Mouse (Mus musculus) limb, embryonic 11.5 days (tissue): Measurements from ENCODE around the gene Cep295nl. TPM values are rescaled to one million over a fixed set of nuclear protein-coding genes. Genes with fewer than 3 reads are reported as not detected.
"Not testable (repeated sequence)": the region's sequence is repeated elsewhere in the genome, so short reads cannot be mapped to it uniquely, and the experiment has no call there.

Experiments used
- ATAC-seq: fragments of 200-750 bp; cut with Nextera tagmentation; 2 replicates; pipeline ENCODE4 v1.8.0; 2017; ENCODE audit warnings: low read depth; ENCODE audit not compliant: insufficient number of reproducible peaks, low FRiP score, low TSS enrichment
- DNase-seq: peaks from one replicate; pipeline ENCODE4 v3.0.0-alpha.2; 2015; ENCODE audit warnings: low spot score
- H3K27ac ChIP-seq: fragments of 300-500 bp; sonication (generic); replicated peaks from 2 replicates; pipeline ENCODE4 v1.5.1; 2014; ENCODE audit warnings: low read depth, mild to moderate bottlenecking, low read length
- H3K27me3 ChIP-seq: fragments of 300-500 bp; sonication (generic); 2 replicates; pipeline ENCODE4 v1.6.1; 2014; ENCODE audit warnings: mild to moderate bottlenecking, low read length, mixed read lengths; ENCODE audit not compliant: control insufficient read depth, insufficient read depth
- H3K36me3 ChIP-seq: fragments of 300-500 bp; sonication (generic); 2 replicates; pipeline ENCODE4 v1.6.1; 2014; ENCODE audit warnings: mild to moderate bottlenecking, low read length, moderate library complexity, mixed read lengths; ENCODE audit not compliant: control insufficient read depth, insufficient read depth
- H3K4me1 ChIP-seq: fragments of 300-500 bp; sonication (generic); 2 replicates; pipeline ENCODE4 v1.6.1; 2014; ENCODE audit warnings: low read length, mixed read lengths; ENCODE audit not compliant: control insufficient read depth, insufficient read depth
- H3K4me2 ChIP-seq: fragments of 300-500 bp; sonication (generic); 2 replicates; pipeline ENCODE4 v1.6.1; 2014; ENCODE audit warnings: low read depth, mild to moderate bottlenecking, moderate library complexity; ENCODE audit not compliant: severe bottlenecking
- H3K4me3 ChIP-seq: fragments of 300-500 bp; sonication (generic); 2 replicates; pipeline ENCODE4 v1.5.1; 2014; ENCODE audit warnings: low read depth, low read length
- H3K9ac ChIP-seq: fragments of 300-500 bp; sonication (generic); 2 replicates; pipeline ENCODE4 v1.6.1; 2014; ENCODE audit warnings: mild to moderate bottlenecking, low read length
- H3K9me3 ChIP-seq: fragments of 300-500 bp; sonication (generic); 2 replicates; pipeline ENCODE4 v1.6.1; 2016; ENCODE audit warnings: low read length; ENCODE audit not compliant: control insufficient read depth
- WGBS: fragments of 180-500 bp; shearing (Covaris S2); extraction: QIAGEN DNeasy Blood & Tissue Kit; methylation state at CpG from one replicate; pipeline ENCODE4 v1.1.7; 2014; 5-methylcytosine and 5-hydroxymethylcytosine counted together
- polyA plus RNA-seq: library from polyadenylated mRNA; unstranded; fragments of >200 nt; fragmentation: Nextera tagmentation; extraction: Ambion mirVana; gene quantifications from 2 replicates; pipeline ENCODE4 v1.2.1, GENCODE M21; 2014

The Cep295nl gene
- 0.21 and 0.53 TPM in 2 replicates for polyA plus RNA-seq

GRCm38 (mm10) chr11:118342400-118342981 lies at the start of gene Cep295nl:
Cep295nl (minus strand) TSS chr11:118342500.
- ATAC-seq (no peak), DNase-seq (peak; percentile 54)
- WGBS, result 37% methylated on average over 7 of the region's 7 CpGs
- Histone ChIP-seq H3K9ac (no peak within 1 kb of the TSS), H3K36me3 (no peaks in the 10 kb centered on the region), H3K27me3 (no peaks in the 10 kb centered on the region), H3K4me2 (no peak within 1 kb of the TSS), H3K9me3 (no peaks in the 10 kb centered on the region), H3K4me1 (peaks cover 8% of the 10 kb centered on the region), H3K27ac (0 out of 2 replicates have a peak within 1 kb of the TSS, but pooled peaks have one; percentile 22), H3K4me3 (no peak within 1 kb of the TSS)

- not testable (repeated sequence) for DNase-seq, H3K27ac ChIP-seq, H3K4me2 ChIP-seq, H3K4me1 ChIP-seq, H3K9ac ChIP-seq, H3K9me3 ChIP-seq, ATAC-seq, H3K27me3 ChIP-seq, H3K36me3 ChIP-seq, H3K4me3 ChIP-seq
- 95% methylated on average over 13 of the region's 13 CpGs for WGBS
These were observed 45.5 kb upstream of the Cep295nl start for GRCm38 (mm10) chr11:118387816-118388215.

- Histone ChIP-seq H3K9ac (no peak overlapping the region), H3K36me3 (no peaks in the 10 kb centered on the region), H3K27me3 (no peaks in the 10 kb centered on the region), H3K9me3 (no peaks in the 10 kb centered on the region), H3K27ac (no peak overlapping the region), H3K4me2 (no peak overlapping the region), H3K4me3 (no peak overlapping the region), H3K4me1 (peaks cover 3% of the 10 kb centered on the region; the same call in 1 of the 2 replicates)
- peak; percentile 90 for DNase-seq
- no peak for ATAC-seq
- WGBS, result 49% methylated on average over 11 of the region's 11 CpGs
These were observed 37.1 kb upstream of the Cep295nl start for GRCm38 (mm10) chr11:118379251-118380009.

GRCm38 (mm10) chr11:118378656-118379055 lies 36.4 kb upstream of the Cep295nl start:
- Histone ChIP-seq H3K4me3 (no peak overlapping the region), H3K4me1 (peaks cover 3% of the 10 kb centered on the region; the same call in 1 of the 2 replicates), H3K27me3 (no peaks in the 10 kb centered on the region), H3K9me3 (no peaks in the 10 kb centered on the region), H3K4me2 (no peak overlapping the region), H3K9ac (no peak overlapping the region), H3K36me3 (no peaks in the 10 kb centered on the region), H3K27ac (no peak overlapping the region)
- DNase-seq (no peak), ATAC-seq (no peak)
- WGBS, result 80% methylated on average over 6 of the region's 6 CpGs

- not testable (repeated sequence) for H3K36me3 ChIP-seq, DNase-seq, H3K9me3 ChIP-seq, H3K4me1 ChIP-seq, H3K4me2 ChIP-seq, H3K27me3 ChIP-seq, H3K4me3 ChIP-seq, H3K9ac ChIP-seq, H3K27ac ChIP-seq, ATAC-seq
These were observed 34.0 kb upstream of the Cep295nl start for GRCm38 (mm10) chr11:118376323-118376722.

GRCm38 (mm10) chr11:118375881-118376280 lies 33.6 kb upstream of the Cep295nl start:
- no peak overlapping the region for H3K27ac ChIP-seq
- no peaks in the 10 kb centered on the region for H3K9me3 ChIP-seq
- no peak overlapping the region for H3K9ac ChIP-seq
- WGBS, result 83% methylated on average over 5 of the region's 5 CpGs
- H3K4me1 ChIP-seq, result peaks cover 3% of the 10 kb centered on the region; the same call in 1 of the 2 replicates
- H3K36me3 ChIP-seq, result no peaks in the 10 kb centered on the region
- H3K27me3 ChIP-seq, result no peaks in the 10 kb centered on the region
- no peak overlapping the region for H3K4me3 ChIP-seq
- no peak for ATAC-seq
- no peak for DNase-seq
- H3K4me2 ChIP-seq, result no peak overlapping the region

- ATAC-seq (no peak), DNase-seq (no peak)
- H3K27me3 ChIP-seq, result no peaks in the 10 kb centered on the region
- H3K27ac ChIP-seq, result no peak overlapping the region
- peaks cover 3% of the 10 kb centered on the region; the same call in 1 of the 2 replicates for H3K4me1 ChIP-seq
- H3K36me3 ChIP-seq, result no peaks in the 10 kb centered on the region
- 75% methylated on average over 8 of the region's 8 CpGs for WGBS
- H3K9ac ChIP-seq, result no peak overlapping the region
- H3K9me3 ChIP-seq, result no peaks in the 10 kb centered on the region
- no peak overlapping the region for H3K4me2 ChIP-seq
- no peak overlapping the region for H3K4me3 ChIP-seq
These were observed 33.2 kb upstream of the Cep295nl start for GRCm38 (mm10) chr11:118375461-118375860.

- no peaks in the 10 kb centered on the region for H3K36me3 ChIP-seq
- peaks cover 3% of the 10 kb centered on the region; the same call in 1 of the 2 replicates for H3K4me1 ChIP-seq
- no peak overlapping the region for H3K27ac ChIP-seq
- H3K4me2 ChIP-seq, result no peak overlapping the region
- no peaks in the 10 kb centered on the region for H3K9me3 ChIP-seq
- DNase-seq (no peak), ATAC-seq (no peak)
- no peak overlapping the region for H3K4me3 ChIP-seq
- H3K9ac ChIP-seq, result no peak overlapping the region
- no peaks in the 10 kb centered on the region for H3K27me3 ChIP-seq
These were observed 32.7 kb upstream of the Cep295nl start for GRCm38 (mm10) chr11:118375006-118375405.
